Mouse (Mus musculus) lung, adult 18-20 months (tissue): ENCODE measurements at regions not wholly inside any gene's neighbourhood (a gene's known extent, or its start where the extent isn't known, plus 50 kb on each side); places are given as distances from the start of the nearest gene placed in this dataset.

Experiments
- DNase-seq, 2 experiments: peaks; one replicate each; pipeline ENCODE4 v3.0.0; 2022; ENCODE audit warnings: mixed read lengths in 2 of 2

GRCm38 (mm10) chr8:26527186-26527580 lies 407.8 kb downstream of the Gm45692 start:
- no peak for DNase-seq

GRCm38 (mm10) chr8:26529921-26530320 lies 410.6 kb downstream of the Gm45692 start:
- no peak for DNase-seq

GRCm38 (mm10) chr8:26533444-26534421 lies 414.4 kb downstream of the Gm45692 start:
- no peak for DNase-seq

GRCm38 (mm10) chr8:26535816-26536215 lies 416.5 kb downstream of the Gm45692 start:
- DNase-seq = no peak

GRCm38 (mm10) chr8:26553691-26554090 lies 423.4 kb upstream of the Zfp703 start:
- DNase-seq = no peak

- peak; percentile 57 to 63 for DNase-seq
Observed at GRCm38 (mm10) chr8:26559196-26559595, 417.9 kb upstream of the Zfp703 start.

- no peak for DNase-seq
Observed at GRCm38 (mm10) chr8:26563151-26563550, 414.0 kb upstream of the Zfp703 start.

- DNase-seq = no peak
Observed at GRCm38 (mm10) chr8:26564254-26564653, 412.9 kb upstream of the Zfp703 start.

GRCm38 (mm10) chr8:26568423-26569060 lies 408.6 kb upstream of the Zfp703 start:
- DNase-seq = no peak

- DNase-seq = no peak
Observed at GRCm38 (mm10) chr8:26588841-26589240, 388.3 kb upstream of the Zfp703 start.

- no peak for DNase-seq
Observed at GRCm38 (mm10) chr8:26590591-26591212, 386.4 kb upstream of the Zfp703 start.

- DNase-seq = no peak
Observed at GRCm38 (mm10) chr8:26591266-26591665, 385.9 kb upstream of the Zfp703 start.

- no peak for DNase-seq
Observed at GRCm38 (mm10) chr8:26593536-26594368, 383.4 kb upstream of the Zfp703 start.

- DNase-seq = no peak
Observed at GRCm38 (mm10) chr8:26594369-26594920, 382.7 kb upstream of the Zfp703 start.

- no peak for DNase-seq
Observed at GRCm38 (mm10) chr8:26595431-26596018, 381.6 kb upstream of the Zfp703 start.

- DNase-seq = no peak
Observed at GRCm38 (mm10) chr8:26596665-26597362, 380.3 kb upstream of the Zfp703 start.

GRCm38 (mm10) chr8:26598520-26598919 lies 378.6 kb upstream of the Zfp703 start:
- DNase-seq = no peak

- DNase-seq = no peak
Observed at GRCm38 (mm10) chr8:26600127-26600526, 377.0 kb upstream of the Zfp703 start.

GRCm38 (mm10) chr8:26608001-26608400 lies 369.1 kb upstream of the Zfp703 start:
- DNase-seq = no peak

GRCm38 (mm10) chr8:26608588-26608987 lies 368.5 kb upstream of the Zfp703 start:
- no peak for DNase-seq

GRCm38 (mm10) chr8:26612153-26612552 lies 365.0 kb upstream of the Zfp703 start:
- DNase-seq = no peak
